Mouse (Mus musculus) CH12.LX (cell line): Measurements from ENCODE around the gene Iqsec2. TPM values are rescaled to one million over a fixed set of nuclear protein-coding genes. Genes with fewer than 3 reads are reported as not detected.
A peak's percentile ranks its signal among the peaks of the same experiment; 100 is the strongest.

Source experiments
- DNase-seq: peaks from one replicate; pipeline ENCODE4 v3.0.0-alpha.2; 2013; ENCODE audit errors: extremely low read depth
- H3K27ac ChIP-seq: 2 replicates; pipeline ENCODE4 v1.5.1; 2012; ENCODE audit warnings: low read depth, mild to moderate bottlenecking, control low read depth, moderate library complexity; ENCODE audit not compliant: insufficient read depth
- H3K27me3 ChIP-seq: replicated peaks from 2 replicates; pipeline ENCODE3; 2012; ENCODE audit warnings: inconsistent platforms
- H3K36me3 ChIP-seq, 2 experiments: replicated peaks in 1 of 2; 2 replicates each; pipeline versions ENCODE3 to v1.6.1; 2012; ENCODE audit warnings: inconsistent platforms in 1 of 2, low read length in 1 of 2, mild to moderate bottlenecking in 1 of 2, mixed read lengths in 1 of 2, moderate library complexity in 1 of 2; ENCODE audit not compliant: control insufficient read depth in 1 of 2, insufficient read depth in 1 of 2
- H3K4me1 ChIP-seq, 2 experiments: 2 replicates each; pipeline ENCODE4 v1.6.1; 2012; ENCODE audit warnings: inconsistent platforms in 1 of 2, moderate library complexity in 1 of 2; ENCODE audit not compliant: insufficient read depth in 2 of 2, control insufficient read depth in 1 of 2
- H3K4me2 ChIP-seq: 2 replicates; pipeline ENCODE4 v1.6.1; 2012; ENCODE audit warnings: low read depth, mild to moderate bottlenecking, control low read depth; ENCODE audit not compliant: poor library complexity, insufficient read depth, severe bottlenecking
- H3K4me3 ChIP-seq, 3 experiments: fragments of 150-350 bp in 1 of 3; sonication (generic) in 1 of 3; replicated peaks in 1 of 3; 2 replicates each; pipeline versions ENCODE3 to v1.5.1; 2011 to 2012; ENCODE audit warnings: low read depth in 2 of 3, low read length in 2 of 3, mild to moderate bottlenecking in 2 of 3, moderate library complexity in 2 of 3, control low read depth in 1 of 3, improper control_type of control experiment in 1 of 3, inconsistent platforms in 1 of 3, mixed read lengths in 1 of 3; ENCODE audit not compliant: poor library complexity in 1 of 3
- H3K79me2 ChIP-seq: replicated peaks from 2 replicates; pipeline ENCODE4 v1.6.1; 2012; ENCODE audit warnings: mild to moderate bottlenecking, moderate library complexity; ENCODE audit not compliant: control insufficient read depth, poor library complexity, insufficient read depth, severe bottlenecking; ENCODE audit errors: extremely low read depth
- H3K9ac ChIP-seq: 2 replicates; pipeline ENCODE4 v1.6.1; 2012; ENCODE audit warnings: low read depth, mild to moderate bottlenecking, control low read depth, moderate library complexity; ENCODE audit not compliant: insufficient read depth
- H3K9me3 ChIP-seq: replicated peaks from 2 replicates; pipeline ENCODE3; 2012; ENCODE audit warnings: low read length, inconsistent platforms, mixed read lengths
- BHLHE40 ChIP-seq: IDR thresholded peaks from 2 replicates; pipeline ENCODE4 v1.6.1; 2011; ENCODE audit warnings: mild to moderate bottlenecking, low read depth, low read length, improper control_type of control experiment
- CHD1 ChIP-seq: IDR thresholded peaks from 2 replicates; pipeline ENCODE4 v1.6.1; 2012; ENCODE audit warnings: low read depth, low read length, improper control_type of control experiment, inconsistent platforms
- CTCF ChIP-seq, 2 experiments: IDR thresholded peaks in 1 of 2; conservative IDR thresholded peaks in 1 of 2; 2 replicates each; pipeline ENCODE4 v1.5.1; 2011 to 2012; ENCODE audit warnings: low read depth in 2 of 2, low read length in 2 of 2, improper control_type of control experiment in 1 of 2, inconsistent platforms in 1 of 2, mild to moderate bottlenecking in 1 of 2, moderate library complexity in 1 of 2
- E2F4 ChIP-seq: IDR thresholded peaks from 2 replicates; pipeline ENCODE4 v1.6.1; 2011; ENCODE audit warnings: low read depth, low read length, improper control_type of control experiment; ENCODE audit not compliant: insufficient replicate concordance
- ETS1 ChIP-seq: conservative IDR thresholded peaks from 2 replicates; pipeline ENCODE4 v1.6.1; 2012; ENCODE audit warnings: low read depth, mild to moderate bottlenecking, inconsistent platforms, low read length, improper control_type of control experiment, moderate library complexity
- GABPA ChIP-seq: IDR thresholded peaks from 2 replicates; pipeline ENCODE4 v1.6.1; 2012; ENCODE audit warnings: low read depth, low read length, improper control_type of control experiment, inconsistent platforms; ENCODE audit not compliant: insufficient replicate concordance
- JUN ChIP-seq: IDR thresholded peaks from 2 replicates; pipeline ENCODE4 v1.6.1; 2011; ENCODE audit warnings: low read depth, mild to moderate bottlenecking, low read length, improper control_type of control experiment, moderate library complexity; ENCODE audit not compliant: insufficient read depth
- JUND ChIP-seq: conservative IDR thresholded peaks from 2 replicates; pipeline ENCODE4 v1.6.1; 2011; ENCODE audit warnings: low read depth, low read length, improper control_type of control experiment
- KAT2A ChIP-seq: IDR thresholded peaks from 2 replicates; pipeline ENCODE4 v1.6.1; 2012; ENCODE audit warnings: low read length, improper control_type of control experiment, inconsistent platforms; ENCODE audit not compliant: insufficient replicate concordance
- MAX ChIP-seq: IDR thresholded peaks from 2 replicates; pipeline ENCODE4 v1.6.1; 2011; ENCODE audit warnings: low read length, improper control_type of control experiment
- MXI1 ChIP-seq: IDR thresholded peaks from 2 replicates; pipeline ENCODE4 v1.6.1; 2011; ENCODE audit warnings: mild to moderate bottlenecking, low read depth, low read length, improper control_type of control experiment
- MYC ChIP-seq: IDR thresholded peaks from 2 replicates; pipeline ENCODE4 v1.6.1; 2011; ENCODE audit warnings: low read depth, mild to moderate bottlenecking, improper control_type of control experiment, low read length
- NELFE ChIP-seq: IDR thresholded peaks from 2 replicates; pipeline ENCODE4 v1.6.1; 2011; ENCODE audit warnings: low read depth, low read length, improper control_type of control experiment
- NRF1 ChIP-seq: IDR thresholded peaks from 2 replicates; pipeline ENCODE4 v1.6.1; 2014; ENCODE audit warnings: low read depth, mild to moderate bottlenecking, inconsistent platforms, low read length, improper control_type of control experiment, moderate library complexity
- POLR2A ChIP-seq: IDR thresholded peaks from 2 replicates; pipeline ENCODE4 v1.6.1; 2011; ENCODE audit warnings: low read depth, mild to moderate bottlenecking, improper control_type of control experiment, low read length
- POLR2AphosphoS2 ChIP-seq: IDR thresholded peaks from 2 replicates; pipeline ENCODE4 v1.6.1; 2011; ENCODE audit warnings: low read depth, low read length, improper control_type of control experiment
- RAD21 ChIP-seq: IDR thresholded peaks from 2 replicates; pipeline ENCODE4 v1.6.1; 2011; ENCODE audit warnings: low read depth, mild to moderate bottlenecking, low read length, improper control_type of control experiment, moderate library complexity
- SMC3 ChIP-seq: IDR thresholded peaks from 2 replicates; pipeline ENCODE4 v1.6.1; 2011; ENCODE audit warnings: low read depth, low read length, improper control_type of control experiment
- ZC3H11A ChIP-seq: IDR thresholded peaks from 2 replicates; pipeline ENCODE4 v1.6.1; 2012; ENCODE audit warnings: low read depth, mild to moderate bottlenecking, inconsistent platforms, low read length, improper control_type of control experiment
- dilution Hi-C: fragments of 300-500 bp; cut with MboI; formaldehyde crosslinking; loops from 2 replicates; pipeline ENCODE4 v1.14.3; 2020; ENCODE audit warnings: low sequenced_read_pairs; ENCODE audit not compliant: extremely low pct_unique_long_range_greater_than_20kb, extremely low pct_ligation_motif_present
- in situ Hi-C: fragments of 300-500 bp; cut with MboI; formaldehyde crosslinking; loops from 3 replicates; pipeline ENCODE4 v1.14.3; 2019; ENCODE audit warnings: low sequenced_read_pairs, low pct_ligation_motif_present, low pct_unique_long_range_greater_than_20kb, mixed read lengths
- polyA plus RNA-seq: library from polyadenylated mRNA; unstranded; fragments of >175 nt; gene quantifications from 2 replicates; pipeline ENCODE4 v1.2.1, GENCODE M21; 2012; ENCODE audit warnings: low read depth; ENCODE audit not compliant: insufficient read length
- total RNA-seq, 2 experiments: library from RNA; depleted of rRNA; stranded (reverse); fragments of 300-350 nt in 1 of 2; fragments of >200 nt in 1 of 2; gene quantifications; 2 replicates each; pipeline ENCODE4 v1.2.3; 2012 to 2014

Iqsec2 gene
- total and polyA plus RNA-seq, 3 experiments: 0.71 to 4.2 (median 1.8) TPM

GRCm38 (mm10) chrX:152148706-152149105 lies 4.6 kb downstream of the Iqsec2 start:
- Histone ChIP-seq H3K27me3 (peaks cover 8% of the 10 kb centered on the region), H3K9me3 (no peaks in the 10 kb centered on the region), H3K36me3 (no peaks in the 10 kb centered on the region), H3K79me2 (no peaks in the 10 kb centered on the region), H3K4me1 (peaks cover 0 to 2% of the 10 kb centered on the region in 2 experiments; a peak in 3 of 4 replicates)
- in situ Hi-C loops: loop anchor here (5.0 kb wide), 1 partner anchor 91 kb away; no protein-coding TSS in a partner anchor
- TF ChIP-seq ETS1 (no peak), MXI1 (no peak), GABPA (no peak), ZC3H11A (no peak), NELFE (no peak), MAX (no peak), JUN (no peak), CHD1 (no peak), E2F4 (no peak), POLR2A (no peak), SMC3 (no peak), JUND (no peak), NRF1 (no peak), POLR2AphosphoS2 (no peak), MYC (no peak)
- TF ChIP-seq, all 38 proteins: peak for 0
- Histone ChIP-seq H3K27ac (no peak overlapping the region), H3K4me2 (no peak overlapping the region), H3K4me3 (no peak overlapping the region), H3K9ac (no peak overlapping the region)
- DNase-seq: no peak
- dilution Hi-C loops: no loop called here

- DNase-seq: peak; percentile 60
- no peak overlapping the region for H3K4me2 ChIP-seq
- dilution Hi-C loops: no loop called here
- no peaks in the 10 kb centered on the region for H3K27me3 ChIP-seq
- H3K9me3 ChIP-seq: no peaks in the 10 kb centered on the region
- no peak overlapping the region for H3K27ac ChIP-seq
- peaks cover 0 to 2% of the 10 kb centered on the region in 2 experiments; a peak in 2 of 4 replicates for H3K4me1 ChIP-seq
- no peaks in the 10 kb centered on the region for H3K36me3 ChIP-seq
- H3K9ac ChIP-seq: no peak overlapping the region
- no peak for TF ChIP-seq KAT2A
- no peak for TF ChIP-seq BHLHE40
- peak; percentile 60 to 78 for TF ChIP-seq CTCF (conservative IDR thresholded peaks at IDR 0.05 in 1 of 2, IDR thresholded peaks at IDR 0.05 in 1 of 2; ENCODE audit: low read depth in 2 of 2, low read length in 2 of 2)
- TF ChIP-seq ZC3H11A: 0 out of 2 replicates have a peak, but pooled peaks have one; percentile 4
- peak; percentile 65 for TF ChIP-seq SMC3
- TF ChIP-seq RAD21: peak; percentile 80
- H3K4me3 ChIP-seq: no peak overlapping the region
- in situ Hi-C loops: loop anchor here (10.0 kb wide), 1 partner anchor 207 kb away; no protein-coding TSS in a partner anchor
- H3K79me2 ChIP-seq: no peaks in the 10 kb centered on the region
Observed at GRCm38 (mm10) chrX:152151709-152152108, 7.6 kb downstream of the Iqsec2 start.
